Mouse (Mus musculus): ENCODE data around the gene Olfr1457. TPM values are rescaled to one million over a fixed set of nuclear protein-coding genes. Genes with fewer than 3 reads are reported as not detected.

Olfr1457 gene
- not detected for total RNA-seq (2021)

- DNase-seq = no peak
- intact Hi-C loops (cut with DNase I) = no loop called here
Measured at GRCm38 (mm10) chr19:13097791-13098190, at the start of gene Olfr1457. Gene Olfr1457 (minus strand): TSS chr19:13097891.

DNA sequence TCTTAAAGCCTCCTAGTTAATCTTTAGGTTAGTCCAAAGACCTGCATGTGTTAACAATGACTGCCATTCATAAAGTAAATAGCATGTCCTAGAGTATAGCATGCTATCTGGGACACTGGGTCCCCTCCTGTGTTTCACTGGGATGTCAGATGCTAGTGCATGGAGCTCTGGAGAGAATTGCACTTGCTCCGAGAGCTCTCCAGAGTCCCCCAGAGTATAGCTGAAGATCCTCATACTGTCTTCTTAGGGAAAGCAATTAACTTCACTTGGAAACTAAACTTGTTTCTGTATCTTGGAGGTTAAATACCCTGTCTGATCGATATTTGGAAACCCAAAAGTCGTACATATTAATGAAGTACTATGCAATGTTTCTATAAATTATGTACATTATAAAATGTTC is 9.0 kb upstream of the Olfr1457 start, which contains the start of gene Olfr1458:
Gene Olfr1458 (minus strand): TSS at position 101 of the 400 bp plus-strand sequence.
- DNase-seq = no peak
- intact Hi-C loops (cut with DNase I) = no loop called here

GRCm38 (mm10) chr19:13093908-13094307 is 3.8 kb downstream of the Olfr1457 start:
- no peak for DNase-seq
- intact Hi-C loops (cut with DNase I) = no loop called here

GRCm38 (mm10) chr19:13060310-13060709 is 37.4 kb downstream of the Olfr1457 start, which contains the start of gene Olfr1454:
Gene Olfr1454 (plus strand): TSS chr19:13060610.
- no peak for DNase-seq

More at GRCm38 (mm10) chr19:13060310-13060709, 37.4 kb downstream of the Olfr1457 start, which contains the start of gene Olfr1454:
- intact Hi-C loops (cut with DNase I) = no loop called here

Other genes starting within 250 kb of the Olfr1457 start
- gene Olfr1444, start 240.6 kb downstream of the Olfr1457 start, total RNA-seq (2021) = not detected
- not detected for gene Olfr1445, start 214.0 kb downstream of the Olfr1457 start, total RNA-seq (2021)
- not detected for gene Olfr1446, start 204.4 kb downstream of the Olfr1457 start, total RNA-seq (2021)
- not detected for gene Olfr1447, start 194.1 kb downstream of the Olfr1457 start, total RNA-seq (2021)
- gene Olfr1448, start 173.5 kb downstream of the Olfr1457 start, total RNA-seq (2021) = not detected
- gene Olfr1449, start 167.1 kb downstream of the Olfr1457 start, total RNA-seq (2021) = not detected
- not detected for gene Olfr1450, start 147.6 kb downstream of the Olfr1457 start, total RNA-seq (2021)
- not detected for gene Olfr1451, start 102.9 kb downstream of the Olfr1457 start, total RNA-seq (2021)
- gene Olfr1453, start 69.6 kb downstream of the Olfr1457 start, total RNA-seq (2021) = not detected
- not detected for gene Olfr1454, start 37.3 kb downstream of the Olfr1457 start, total RNA-seq (2021)
- not detected for gene Olfr1458, start 8.9 kb upstream of the Olfr1457 start, total RNA-seq (2021)
- under 1 TPM; 0.02 to 0.05 TPM for gene Olfr1459, start 51.7 kb upstream of the Olfr1457 start, total RNA-seq (2021)
- gene Olfr1461, start 65.1 kb upstream of the Olfr1457 start, total RNA-seq (2021) = not detected
- not detected for gene Olfr1462, start 87.8 kb upstream of the Olfr1457 start, total RNA-seq (2021)
- gene Olfr1463, start 133.4 kb upstream of the Olfr1457 start, total RNA-seq (2021) = not detected
- not detected for gene Olfr1465, start 217.7 kb upstream of the Olfr1457 start, total RNA-seq (2021)
- not detected for gene Olfr1466, start 241.0 kb upstream of the Olfr1457 start, total RNA-seq (2021)

All from heart, postnatal 10 days (tissue).